Mouse (Mus musculus) T-helper 2 cell (primary cell): ENCODE measurements around the gene Cd9.

Experiments used
- in situ Hi-C: fragments of 300-600 bp; cut with MboI, MseI; formaldehyde crosslinking; loops from one replicate; pipeline ENCODE4 v1.15.1; 2025; ENCODE audit warnings: high pct_unique_total_duplicates

Gene Cd9

GRCm38 (mm10) chr6:125494092-125494871, at the start of gene Cd9:
Gene Cd9, minus strand, starts transcription at chr6:125494791.
- in situ Hi-C loops: no loop called here

GRCm38 (mm10) chr6:125541296-125541695, 46.7 kb upstream of the Cd9 start:
- in situ Hi-C loops: no loop called here

- in situ Hi-C loops: no loop called here
Observed at GRCm38 (mm10) chr6:125540826-125541225, 46.2 kb upstream of the Cd9 start.

- in situ Hi-C loops: no loop called here
Observed at GRCm38 (mm10) chr6:125540199-125540598, 45.6 kb upstream of the Cd9 start.

GRCm38 (mm10) chr6:125539423-125539822, 44.8 kb upstream of the Cd9 start:
- in situ Hi-C loops: no loop called here

GRCm38 (mm10) chr6:125538469-125538868, 43.9 kb upstream of the Cd9 start:
- in situ Hi-C loops: no loop called here

- in situ Hi-C loops: no loop called here
Observed at GRCm38 (mm10) chr6:125534990-125535389, 40.4 kb upstream of the Cd9 start.

- in situ Hi-C loops: no loop called here
Observed at GRCm38 (mm10) chr6:125533104-125533650, 38.6 kb upstream of the Cd9 start.

- in situ Hi-C loops: no loop called here
Observed at GRCm38 (mm10) chr6:125529479-125529878, 34.9 kb upstream of the Cd9 start.

- in situ Hi-C loops: no loop called here
Observed at GRCm38 (mm10) chr6:125528614-125529200, 34.1 kb upstream of the Cd9 start.

- in situ Hi-C loops: no loop called here
Observed at GRCm38 (mm10) chr6:125526066-125526465, 31.5 kb upstream of the Cd9 start.

- in situ Hi-C loops: no loop called here
Observed at GRCm38 (mm10) chr6:125524027-125524426, 29.4 kb upstream of the Cd9 start.

- in situ Hi-C loops: no loop called here
Observed at GRCm38 (mm10) chr6:125521558-125522193, 27.1 kb upstream of the Cd9 start.

GRCm38 (mm10) chr6:125515503-125516315, 21.1 kb upstream of the Cd9 start:
- in situ Hi-C loops: no loop called here

GRCm38 (mm10) chr6:125512950-125513596, 18.5 kb upstream of the Cd9 start:
- in situ Hi-C loops: loop anchor here (5.0 kb wide), 1 partner anchor 74 kb away; no protein-coding TSS in a partner anchor

- in situ Hi-C loops: loop anchor here (5.0 kb wide), 1 partner anchor 76 kb away; no protein-coding TSS in a partner anchor
Observed at GRCm38 (mm10) chr6:125511196-125511595, 16.6 kb upstream of the Cd9 start.

GRCm38 (mm10) chr6:125510645-125511044, 16.1 kb upstream of the Cd9 start:
- in situ Hi-C loops: loop anchor here (5.0 kb wide), 1 partner anchor 77 kb away; no protein-coding TSS in a partner anchor

- in situ Hi-C loops: loop anchor here (5.0 kb wide), 1 partner anchor 78 kb away; no protein-coding TSS in a partner anchor
Observed at GRCm38 (mm10) chr6:125509783-125510182, 15.2 kb upstream of the Cd9 start.

GRCm38 (mm10) chr6:125506427-125506826, 11.8 kb upstream of the Cd9 start:
- in situ Hi-C loops: no loop called here

- in situ Hi-C loops: no loop called here
Observed at GRCm38 (mm10) chr6:125504622-125505355, 10.2 kb upstream of the Cd9 start.
